Mouse (Mus musculus): ENCODE measurements at regions not wholly inside any gene's neighbourhood (a gene's known extent, or its start where the extent isn't known, plus 50 kb on each side); places are given as distances from the start of the nearest gene placed in this dataset.

DNA sequence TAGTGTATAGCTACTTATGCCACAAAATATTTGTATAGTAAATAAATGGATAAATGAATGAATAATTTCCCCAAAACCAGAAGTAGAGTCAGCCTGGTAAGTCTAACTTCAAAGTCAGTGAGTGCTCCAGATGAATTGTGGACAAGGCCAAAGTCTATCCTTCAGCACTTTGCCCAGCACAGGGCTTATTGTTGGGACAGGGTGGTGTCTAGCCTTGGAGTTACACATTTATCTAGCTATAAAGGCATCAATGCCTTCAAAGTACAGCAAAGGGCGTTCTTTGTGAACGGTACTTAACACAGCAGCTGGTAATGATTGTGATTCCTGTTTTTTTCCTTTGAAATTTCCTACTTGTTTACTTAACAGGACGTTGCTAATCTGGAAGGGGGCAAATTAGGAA, 527.4 kb upstream of the A1bg start:
- TF ChIP-seq CTCF (conservative IDR thresholded peaks at IDR 0.05; ENCODE audit: low read length) (no peak), POU5F1 (IDR thresholded peaks at IDR 0.05; ENCODE audit: borderline replicate concordance, low read length) (no peak)
